Mouse (Mus musculus) activated CD4-positive, CD25-positive, alpha-beta regulatory T cell, adult 4 months (primary cell): Measurements from ENCODE around the gene 1700001K19Rik. TPM values are rescaled to one million over a fixed set of nuclear protein-coding genes. Genes with fewer than 3 reads are reported as not detected.
A peak's percentile ranks its signal among the peaks of the same experiment; 100 is the strongest.
"Not testable (repeated sequence)": the region's sequence is repeated elsewhere in the genome, so short reads cannot be mapped to it uniquely, and the experiment has no call there.

Experiments used
- ATAC-seq: one replicate; pipeline ENCODE4 v1.8.0; 2017
- polyA plus RNA-seq, 2 experiments: library from polyadenylated mRNA; unstranded; fragments of 100-300 nt; shearing (Covaris generic); gene quantifications; one replicate each; pipeline ENCODE4 v1.2.1; 2017

The 1700001K19Rik gene
- polyA plus RNA-seq: under 1 TPM in 1 of 2 experiments, not detected in 1; 0.58 TPM

DNA sequence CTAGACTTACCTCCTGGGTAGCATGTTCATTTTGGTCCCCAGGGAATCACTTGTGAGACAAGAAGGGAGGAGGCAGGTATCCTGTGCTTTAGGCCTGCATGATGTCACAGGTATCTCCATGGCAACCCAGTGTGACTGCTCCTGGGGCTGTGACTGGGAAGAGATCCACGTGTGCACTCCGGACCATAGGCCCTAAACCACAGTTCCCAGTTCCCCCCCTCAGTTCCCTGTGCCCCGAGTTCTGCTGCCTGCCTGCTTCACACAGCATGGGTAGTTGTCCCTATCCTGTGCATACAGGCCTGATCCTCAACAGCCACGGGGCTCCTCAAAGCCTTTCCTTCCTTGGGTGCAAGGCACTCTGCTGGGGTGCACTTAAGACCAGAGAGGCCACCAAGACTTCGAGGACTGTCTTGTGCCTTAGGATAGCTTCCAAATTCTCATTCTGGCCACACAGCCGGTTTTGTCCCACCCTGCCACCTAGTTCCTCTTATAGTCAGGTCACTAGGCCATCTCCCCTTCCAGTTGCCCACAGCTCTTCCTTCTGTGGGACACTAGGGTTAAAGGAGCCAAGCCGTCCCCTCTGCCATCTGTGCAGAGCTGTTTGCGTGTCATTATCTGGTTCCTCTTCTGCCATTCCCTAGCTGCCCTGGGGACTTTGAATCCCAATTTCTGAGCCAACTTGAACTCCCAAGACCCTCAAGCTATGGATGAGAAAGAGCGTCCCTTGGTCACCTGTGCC, at the start of gene 1700001K19Rik:
Gene 1700001K19Rik (minus strand): TSS at position 59 of the 739 bp plus-strand sequence.
- no peak for ATAC-seq

DNA sequence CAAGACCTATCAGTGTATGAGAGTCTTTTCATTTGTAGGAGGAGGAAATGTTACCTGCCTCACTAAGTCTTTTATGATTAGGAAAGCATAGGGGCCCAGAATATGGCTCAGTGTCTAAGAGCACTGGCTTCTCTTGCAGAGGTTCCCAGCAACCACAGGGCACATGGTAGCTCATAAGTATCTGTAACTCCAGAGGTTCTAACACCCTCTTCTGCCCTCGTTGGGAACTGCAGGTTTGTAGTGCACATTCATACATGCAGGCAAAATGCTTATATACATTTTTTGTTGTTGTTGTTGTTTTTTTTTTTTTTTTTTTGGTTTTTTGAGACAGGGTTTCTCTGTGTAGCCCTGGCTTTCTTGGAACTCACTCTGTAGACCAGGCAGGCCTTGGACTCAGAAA, 44.0 kb upstream of the 1700001K19Rik start:
- ATAC-seq: no peak

GRCm38 (mm10) chr12:110725489-110725888, 43.1 kb upstream of the 1700001K19Rik start:
- no peak for ATAC-seq

DNA sequence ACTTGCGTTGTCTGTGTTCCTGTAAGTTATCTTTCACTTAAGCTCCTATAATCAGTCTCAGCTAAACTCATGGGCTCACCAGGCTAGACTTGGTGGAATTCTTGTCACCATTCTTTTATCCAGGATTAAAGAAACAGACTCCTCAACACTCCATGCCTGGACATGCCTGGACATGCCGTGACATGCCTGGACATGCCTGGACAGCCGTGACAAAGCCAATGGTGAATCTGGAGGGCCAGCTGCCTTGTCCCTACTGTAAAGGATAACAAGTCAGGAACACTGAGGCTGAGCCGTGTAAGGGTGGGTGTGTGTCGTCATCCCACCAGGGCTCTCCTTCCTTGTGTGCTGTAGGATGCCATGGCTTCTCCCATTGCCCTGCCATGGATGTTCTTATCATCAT, 42.6 kb upstream of the 1700001K19Rik start:
- no peak for ATAC-seq

GRCm38 (mm10) chr12:110716004-110716403, 33.6 kb upstream of the 1700001K19Rik start:
- no peak for ATAC-seq

- ATAC-seq: no peak
Measured at GRCm38 (mm10) chr12:110714215-110714614, 31.8 kb upstream of the 1700001K19Rik start.

DNA sequence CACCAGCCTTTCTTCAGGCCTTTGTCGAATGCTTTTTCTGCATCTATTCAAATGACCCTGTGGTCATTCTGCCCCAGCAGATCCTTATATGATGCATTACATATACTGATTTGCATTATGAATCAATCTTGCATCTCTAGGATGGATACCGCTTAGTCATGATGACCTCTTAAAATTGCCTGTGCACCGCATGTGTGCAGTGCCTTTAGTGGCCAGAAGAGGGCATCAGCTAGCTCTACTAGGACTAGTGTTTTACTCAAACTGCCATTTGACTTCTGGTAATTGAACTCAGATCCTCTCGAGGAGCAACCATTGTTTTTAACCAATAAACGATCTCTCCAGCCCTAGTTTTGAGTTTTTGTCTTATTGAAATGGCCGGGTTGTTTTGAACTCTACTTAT, 31.4 kb upstream of the 1700001K19Rik start:
- no peak for ATAC-seq

DNA sequence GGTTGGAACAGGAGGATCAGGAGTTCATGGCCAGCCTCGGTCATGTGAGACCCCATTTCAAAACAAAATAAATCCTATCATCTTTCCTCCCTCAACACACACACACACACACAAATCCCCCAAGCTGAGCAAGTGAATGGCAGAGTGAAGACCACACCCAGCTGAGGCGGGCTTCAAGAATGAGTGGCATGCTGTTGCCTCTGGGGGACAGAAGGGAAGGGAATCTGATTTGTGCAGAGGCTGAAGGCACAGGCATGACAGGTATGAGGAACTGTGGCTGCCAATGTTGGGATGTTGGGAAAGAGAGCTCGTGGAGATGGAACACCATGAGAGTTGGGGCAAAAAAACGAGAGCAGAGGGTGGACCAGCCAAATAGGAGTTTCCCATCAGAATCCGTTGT, 28.9 kb upstream of the 1700001K19Rik start:
- no peak for ATAC-seq

GRCm38 (mm10) chr12:110707451-110707850, 25.0 kb upstream of the 1700001K19Rik start:
- ATAC-seq: no peak

DNA sequence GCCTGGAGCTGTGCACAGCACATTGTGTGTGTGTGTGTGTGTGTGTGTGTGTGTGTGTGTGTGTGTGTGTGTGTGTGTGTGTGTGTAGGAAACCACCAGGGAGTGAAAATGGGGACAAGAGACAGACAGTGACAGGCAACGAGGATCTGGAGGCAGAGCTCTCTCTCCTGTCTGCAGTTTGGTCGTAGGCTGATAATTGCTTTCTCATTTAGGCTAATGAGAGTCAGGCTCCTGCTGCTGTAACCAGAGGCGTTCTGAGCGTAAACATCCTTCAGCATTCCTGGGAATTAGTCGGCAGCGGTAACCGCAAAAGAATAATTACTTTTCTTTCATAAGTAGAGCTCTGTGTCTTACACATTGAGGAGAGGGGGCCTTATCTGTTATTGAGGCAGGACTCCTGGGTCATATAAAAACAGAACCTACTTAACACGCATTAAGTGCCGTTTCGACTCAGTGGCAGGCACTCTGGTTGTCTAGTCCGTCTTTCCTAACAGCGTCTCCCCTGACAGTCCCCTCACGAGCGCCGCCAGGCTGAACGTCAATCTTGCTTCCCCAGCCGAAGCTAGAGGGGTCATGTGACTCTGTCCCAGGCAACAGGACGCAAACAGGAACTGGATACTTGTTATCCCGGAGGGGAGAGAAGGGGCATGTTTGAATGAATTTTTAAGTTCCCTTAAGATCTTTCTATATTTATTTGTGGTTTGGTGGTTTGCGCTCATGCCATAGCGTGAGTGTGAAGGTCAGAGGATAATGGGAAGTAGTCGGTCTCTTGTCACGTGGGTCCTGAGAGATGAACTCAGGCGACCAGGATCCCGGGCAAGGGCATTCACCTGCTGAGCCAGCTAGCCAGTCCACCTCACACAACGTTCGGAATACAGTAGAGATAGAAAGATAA, 24.2 kb upstream of the 1700001K19Rik start:
- ATAC-seq: no peak

DNA sequence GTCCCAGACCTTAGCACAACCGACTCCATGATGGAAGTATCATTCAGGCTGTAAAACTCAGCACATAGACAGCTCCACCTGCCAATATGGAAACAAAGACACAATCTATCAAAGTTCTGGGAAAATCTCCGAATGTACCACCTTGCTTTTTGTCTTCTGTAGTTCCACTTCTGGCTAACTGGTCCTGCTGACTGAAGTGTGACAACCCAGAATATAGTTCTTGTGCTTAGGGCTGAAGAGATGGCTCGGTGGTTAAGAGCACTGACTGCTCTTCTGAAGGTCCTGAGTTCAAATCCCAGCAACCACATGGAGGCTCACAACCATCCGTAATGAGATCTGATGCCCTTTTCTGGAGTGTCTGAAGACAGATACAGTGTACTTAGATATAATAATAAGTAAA, 23.0 kb upstream of the 1700001K19Rik start:
- not testable (repeated sequence) for ATAC-seq

GRCm38 (mm10) chr12:110703682-110704081, 21.3 kb upstream of the 1700001K19Rik start:
- ATAC-seq: no peak

DNA sequence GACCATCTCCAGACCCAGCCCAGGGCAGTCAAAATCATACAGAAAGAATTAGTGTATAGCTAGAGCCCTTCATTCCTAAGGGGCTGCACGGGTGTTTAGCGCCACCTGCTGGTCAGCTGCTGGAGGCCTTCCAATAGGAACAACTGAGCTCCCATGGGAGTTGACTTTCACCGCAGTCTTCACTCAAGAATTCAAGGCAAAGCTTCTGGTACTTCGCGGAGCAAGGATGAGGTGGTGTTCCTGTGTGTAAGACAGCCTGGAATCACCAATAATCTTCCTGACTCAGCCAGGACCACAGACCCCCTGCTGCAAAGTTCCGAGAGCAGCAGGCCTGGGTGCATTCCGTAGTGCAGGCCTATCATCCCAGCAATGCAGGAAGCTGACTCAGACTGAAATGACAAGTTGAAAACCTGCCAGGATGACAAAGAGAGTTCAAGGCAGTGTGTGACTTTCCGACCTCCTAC, 20.6 kb upstream of the 1700001K19Rik start:
- peak; percentile 50 for ATAC-seq

DNA sequence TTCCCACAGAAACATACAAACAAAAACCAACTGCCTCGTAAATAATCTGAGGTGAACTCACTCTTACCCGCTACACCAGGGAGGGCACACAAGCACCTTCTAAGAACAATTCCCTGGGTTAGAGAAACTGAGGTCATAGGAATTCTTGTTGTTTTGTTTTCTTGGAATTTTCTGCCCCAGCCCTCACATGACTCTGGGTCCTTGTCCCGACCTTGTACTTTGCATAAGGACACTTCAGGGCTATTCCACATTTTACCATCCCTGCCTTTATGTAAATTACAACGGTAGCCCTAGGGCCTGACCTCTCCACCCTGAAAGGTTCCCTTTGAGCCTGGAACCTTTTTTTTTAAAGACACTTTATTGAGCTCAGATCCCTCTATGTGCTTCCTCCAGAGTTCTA, 20.1 kb upstream of the 1700001K19Rik start, which contains the start of gene Hsp90aa1:
Gene Hsp90aa1 (minus strand): TSS at position 173 of the 400 bp plus-strand sequence.
- ATAC-seq: no peak

DNA sequence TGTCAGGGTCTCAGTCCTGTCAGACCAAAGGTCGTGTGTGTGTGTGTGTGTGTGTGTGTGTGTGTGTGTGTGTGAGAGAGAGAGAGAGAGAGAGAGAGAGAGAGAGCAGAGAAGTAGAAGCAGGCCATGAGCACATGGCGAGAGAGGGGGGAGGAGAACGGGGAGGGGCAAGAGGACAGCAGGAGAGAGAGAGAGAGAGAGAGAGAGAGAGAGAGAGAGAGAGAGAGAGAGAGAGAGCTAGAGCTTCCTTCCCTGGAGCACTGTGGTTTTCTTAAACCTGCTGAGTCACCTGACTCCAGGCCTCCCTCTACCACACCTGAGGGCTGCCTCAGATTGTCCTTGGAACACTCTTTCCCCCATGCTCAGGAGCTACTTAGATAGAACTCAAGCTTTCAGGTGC, 18.9 kb upstream of the 1700001K19Rik start:
- not testable (repeated sequence) for ATAC-seq

- ATAC-seq: no peak
Measured at GRCm38 (mm10) chr12:110700730-110701129, 18.3 kb upstream of the 1700001K19Rik start.

DNA sequence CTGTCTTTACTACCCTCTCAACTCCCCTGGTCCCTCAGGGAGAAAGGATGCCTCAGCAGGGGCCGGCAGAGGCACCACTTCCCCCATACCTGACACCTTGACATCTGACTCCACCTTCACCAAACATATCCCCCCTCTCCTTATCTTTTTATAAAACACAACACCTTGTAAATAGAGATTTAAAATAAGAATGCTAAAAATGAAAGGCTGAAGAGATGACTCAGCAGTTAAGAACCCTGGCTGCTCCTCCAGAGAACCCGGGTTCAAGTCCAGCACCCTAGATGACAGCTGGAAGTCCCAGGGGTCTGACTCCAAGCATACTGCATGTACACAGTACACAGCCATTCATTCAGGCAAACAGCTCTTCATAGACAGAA, 16.7 kb upstream of the 1700001K19Rik start:
- ATAC-seq: no peak

GRCm38 (mm10) chr12:110698523-110699170, 16.2 kb upstream of the 1700001K19Rik start:
- no peak for ATAC-seq

- ATAC-seq: no peak
Measured at GRCm38 (mm10) chr12:110698080-110698479, 15.7 kb upstream of the 1700001K19Rik start.

- no peak for ATAC-seq
Measured at GRCm38 (mm10) chr12:110697457-110697856, 15.0 kb upstream of the 1700001K19Rik start.

- ATAC-seq: no peak
Measured at GRCm38 (mm10) chr12:110696975-110697400, 14.6 kb upstream of the 1700001K19Rik start.

DNA sequence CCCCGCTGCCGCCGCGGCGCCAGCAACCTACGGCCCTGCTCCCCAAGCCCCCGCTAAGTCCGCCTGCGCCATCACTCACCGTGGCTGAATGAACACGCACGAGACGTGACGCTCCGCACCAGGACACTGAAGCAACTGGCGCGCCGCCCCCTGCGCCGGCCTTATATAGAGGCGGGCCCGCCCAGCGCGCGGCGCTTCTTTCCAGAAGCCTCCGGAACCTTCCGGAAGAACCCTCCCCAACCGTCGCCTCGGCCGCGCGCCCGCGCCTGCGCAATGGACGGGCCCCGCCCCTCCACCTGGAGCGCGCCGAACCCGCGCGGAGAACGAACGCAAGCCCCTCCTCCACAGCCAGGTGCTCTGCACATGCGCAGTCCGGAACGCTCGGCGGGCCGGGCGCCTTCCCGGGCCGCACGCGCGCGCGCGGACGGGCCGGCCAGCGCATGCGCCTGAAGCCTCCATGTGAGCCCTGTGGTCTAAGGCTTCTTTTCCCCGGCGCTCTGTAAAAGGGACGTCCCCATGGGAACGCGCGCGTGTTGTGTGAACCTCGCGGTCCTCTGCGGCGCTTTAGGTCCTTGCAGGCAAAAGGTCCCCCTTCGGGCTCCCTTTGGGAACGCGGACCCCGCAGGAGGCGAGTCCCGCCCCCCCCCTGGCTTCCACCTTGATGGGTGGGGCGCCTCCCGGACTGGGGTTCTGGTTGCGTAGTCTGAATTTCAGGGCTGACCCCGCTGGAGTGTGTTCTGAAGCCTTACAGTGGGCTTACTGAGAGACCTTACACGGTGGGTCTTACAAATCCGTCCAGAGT, 14.0 kb upstream of the 1700001K19Rik start:
- peak; percentile 75 for ATAC-seq
